Mouse (Mus musculus): ENCODE measurements around the gene Hdac4. TPM values are rescaled to one million over a fixed set of nuclear protein-coding genes. Genes with fewer than 3 reads are reported as not detected.

The Hdac4 gene
- total RNA-seq, 2 experiments from 2014 or later, result 97.2 to 106 TPM

GRCm38 (mm10) chr1:92079982-92080537, 115.4 kb downstream of the Hdac4 start:
- no peak overlapping the region for H3K4me3 ChIP-seq
- DNase-seq (ENCODE audit: low spot score in 2 of 2), result no peak
- no peak for TF ChIP-seq CTCF (conservative IDR thresholded peaks at IDR 0.05)
- H3K27ac ChIP-seq, result no peak overlapping the region

GRCm38 (mm10) chr1:92075312-92075711, 120.2 kb downstream of the Hdac4 start:
- Histone ChIP-seq H3K4me3 (no peak overlapping the region), H3K27ac (no peak overlapping the region)
- no peak for DNase-seq (ENCODE audit: low spot score in 2 of 2)
- TF ChIP-seq CTCF (conservative IDR thresholded peaks at IDR 0.05), result no peak

- no peak for DNase-seq (ENCODE audit: low spot score in 2 of 2)
- Histone ChIP-seq H3K4me3 (no peak overlapping the region), H3K27ac (no peak overlapping the region)
- TF ChIP-seq CTCF (conservative IDR thresholded peaks at IDR 0.05), result no peak
Observed at GRCm38 (mm10) chr1:92074655-92075054, 120.8 kb downstream of the Hdac4 start.

- TF ChIP-seq CTCF (conservative IDR thresholded peaks at IDR 0.05), result no peak
Observed at GRCm38 (mm10) chr1:92069932-92070677, 125.4 kb downstream of the Hdac4 start.

GRCm38 (mm10) chr1:92069464-92069863, 126.0 kb downstream of the Hdac4 start:
- TF ChIP-seq CTCF (conservative IDR thresholded peaks at IDR 0.05), result no peak
- Histone ChIP-seq H3K4me3 (no peak overlapping the region), H3K27ac (no peak overlapping the region)
- no peak for DNase-seq (ENCODE audit: low spot score in 2 of 2)

More at GRCm38 (mm10) chr1:92069932-92070677, 125.4 kb downstream of the Hdac4 start:
- H3K27ac ChIP-seq, result peak overlapping the region; percentile 2; the same call in 1 of the 2 replicates
- no peak for DNase-seq (ENCODE audit: low spot score in 2 of 2)
- no peak overlapping the region for H3K4me3 ChIP-seq

- no peak overlapping the region for H3K4me3 ChIP-seq
- TF ChIP-seq CTCF (conservative IDR thresholded peaks at IDR 0.05), result no peak
- no peak for DNase-seq (ENCODE audit: low spot score in 2 of 2)
Observed at GRCm38 (mm10) chr1:92064307-92064706, 131.2 kb downstream of the Hdac4 start.

GRCm38 (mm10) chr1:92063271-92063670, 132.2 kb downstream of the Hdac4 start:
- no peak for DNase-seq (ENCODE audit: low spot score in 2 of 2)
- Histone ChIP-seq H3K27ac (no peak overlapping the region), H3K4me3 (no peak overlapping the region)
- no peak for TF ChIP-seq CTCF (conservative IDR thresholded peaks at IDR 0.05)

More at GRCm38 (mm10) chr1:92064307-92064706, 131.2 kb downstream of the Hdac4 start:
- no peak overlapping the region for H3K27ac ChIP-seq

- peak overlapping the region; percentile 51; the same call in 1 of the 2 replicates for H3K27ac ChIP-seq
- TF ChIP-seq CTCF (conservative IDR thresholded peaks at IDR 0.05), result no peak
- no peak for DNase-seq (ENCODE audit: low spot score in 2 of 2)
Observed at GRCm38 (mm10) chr1:92061198-92062073, 134.1 kb downstream of the Hdac4 start.

GRCm38 (mm10) chr1:92060532-92061064, 134.9 kb downstream of the Hdac4 start:
- Histone ChIP-seq H3K27ac (0 out of 2 replicates have a peak overlapping the region, but pooled peaks have one; percentile 51), H3K4me3 (no peak overlapping the region)
- no peak for DNase-seq (ENCODE audit: low spot score in 2 of 2)
- TF ChIP-seq CTCF (conservative IDR thresholded peaks at IDR 0.05), result no peak

More at GRCm38 (mm10) chr1:92061198-92062073, 134.1 kb downstream of the Hdac4 start:
- no peak overlapping the region for H3K4me3 ChIP-seq

- no peak for TF ChIP-seq CTCF (conservative IDR thresholded peaks at IDR 0.05)
- no peak for DNase-seq (ENCODE audit: low spot score in 2 of 2)
- no peak overlapping the region for H3K27ac ChIP-seq
Observed at GRCm38 (mm10) chr1:92059571-92059970, 135.9 kb downstream of the Hdac4 start.

GRCm38 (mm10) chr1:92058731-92059425, 136.6 kb downstream of the Hdac4 start:
- DNase-seq (ENCODE audit: low spot score in 2 of 2), result no peak
- no peak for TF ChIP-seq CTCF (conservative IDR thresholded peaks at IDR 0.05)
- H3K27ac ChIP-seq, result no peak overlapping the region
- H3K4me3 ChIP-seq, result no peak overlapping the region

More at GRCm38 (mm10) chr1:92059571-92059970, 135.9 kb downstream of the Hdac4 start:
- H3K4me3 ChIP-seq, result no peak overlapping the region

GRCm38 (mm10) chr1:92057068-92057467, 138.4 kb downstream of the Hdac4 start:
- H3K4me3 ChIP-seq, result no peak overlapping the region
- no peak for TF ChIP-seq CTCF (conservative IDR thresholded peaks at IDR 0.05)
- peak in 1 of 2 experiments; percentile 35 for DNase-seq (ENCODE audit: low spot score in 2 of 2)
- H3K27ac ChIP-seq, result peak overlapping the region; percentile 33; the same call in 1 of the 2 replicates

Data from layer of hippocampus, adult 2 months (tissue).